Mouse (Mus musculus): ENCODE data around the gene Amz2.

Amz2 gene

GRCm38 (mm10) chr11:109421205-109421604 lies 4.5 kb upstream of the Amz2 start:
- DNase-seq (ENCODE audit: low spot score in 2 of 2) = no peak

- no peak for DNase-seq (ENCODE audit: low spot score in 2 of 2)
These were observed 3.5 kb upstream of the Amz2 start for GRCm38 (mm10) chr11:109422263-109422662.

DNA sequence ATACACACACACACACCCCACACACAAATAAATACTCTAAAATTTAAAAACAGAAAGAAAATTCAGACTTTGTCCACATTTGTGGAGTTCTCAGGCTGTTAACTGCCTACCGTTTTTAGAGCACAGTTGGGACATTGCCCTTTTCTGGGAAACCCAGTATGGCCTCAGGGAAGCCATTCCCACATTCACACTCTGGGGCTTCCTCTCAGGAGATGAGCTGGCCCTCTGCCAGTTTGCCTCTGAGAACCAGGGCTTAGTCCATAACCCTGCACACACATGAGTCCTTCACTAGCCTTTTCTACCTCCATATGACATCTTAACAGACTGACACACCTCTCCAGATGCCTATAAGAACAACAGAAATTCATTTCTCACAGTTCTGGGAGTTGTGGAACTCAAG lies 2.5 kb upstream of the Amz2 start:
- no peak for DNase-seq (ENCODE audit: low spot score in 2 of 2)

- no peak for DNase-seq (ENCODE audit: low spot score in 2 of 2)
These were observed 483 bp downstream of the Amz2 start for GRCm38 (mm10) chr11:109426272-109426586.

DNA sequence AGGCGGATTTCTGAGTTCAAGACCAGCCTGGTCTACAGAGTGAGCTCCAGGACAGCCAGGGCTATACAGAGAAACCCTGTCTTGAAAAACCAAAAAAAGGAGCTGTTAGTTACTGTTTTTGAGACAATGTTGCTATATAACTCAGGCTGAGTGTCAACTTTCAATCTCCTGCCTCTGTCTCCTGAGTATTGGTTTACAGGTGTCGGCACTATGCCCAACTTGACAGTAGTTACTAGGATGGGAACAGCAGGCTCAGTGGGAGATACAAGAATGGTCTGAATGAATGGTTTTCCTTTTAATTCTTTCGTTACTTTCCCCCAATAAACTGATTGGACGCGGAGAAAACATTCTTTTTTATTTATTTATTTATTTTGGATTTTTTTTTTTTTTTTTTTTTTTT lies 1.6 kb downstream of the Amz2 start:
- DNase-seq (ENCODE audit: low spot score in 2 of 2) = no peak

GRCm38 (mm10) chr11:109434233-109434798 lies 8.6 kb downstream of the Amz2 start:
- DNase-seq (ENCODE audit: low spot score in 2 of 2) = no peak

GRCm38 (mm10) chr11:109436889-109437288 lies 11.1 kb downstream of the Amz2 start:
- no peak for DNase-seq (ENCODE audit: low spot score in 2 of 2)

DNA sequence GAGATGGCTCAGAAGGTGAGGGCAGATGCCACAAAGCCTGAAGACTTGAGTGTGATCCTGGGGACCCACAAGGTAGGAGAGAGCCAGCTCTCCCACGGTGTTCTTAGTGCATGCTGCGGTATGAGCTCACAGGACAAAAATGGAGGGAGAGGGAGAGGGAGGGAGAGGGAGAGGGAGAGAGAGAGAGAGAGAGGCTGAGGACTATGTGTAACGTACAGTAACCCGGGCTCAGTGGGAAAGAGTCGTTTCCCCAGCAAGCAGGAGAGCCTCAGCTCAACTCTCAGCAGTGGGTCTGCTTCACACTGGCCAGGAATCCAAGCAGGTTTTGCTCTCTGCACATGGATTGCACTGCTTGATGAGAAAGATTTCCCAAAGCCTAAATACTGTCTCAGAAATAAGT lies 13.5 kb downstream of the Amz2 start:
- no peak for DNase-seq (ENCODE audit: low spot score in 2 of 2)

GRCm38 (mm10) chr11:109439829-109440340 lies 14.1 kb downstream of the Amz2 start:
- DNase-seq (ENCODE audit: low spot score in 2 of 2) = peak in 1 of 2 experiments; percentile 54

DNA sequence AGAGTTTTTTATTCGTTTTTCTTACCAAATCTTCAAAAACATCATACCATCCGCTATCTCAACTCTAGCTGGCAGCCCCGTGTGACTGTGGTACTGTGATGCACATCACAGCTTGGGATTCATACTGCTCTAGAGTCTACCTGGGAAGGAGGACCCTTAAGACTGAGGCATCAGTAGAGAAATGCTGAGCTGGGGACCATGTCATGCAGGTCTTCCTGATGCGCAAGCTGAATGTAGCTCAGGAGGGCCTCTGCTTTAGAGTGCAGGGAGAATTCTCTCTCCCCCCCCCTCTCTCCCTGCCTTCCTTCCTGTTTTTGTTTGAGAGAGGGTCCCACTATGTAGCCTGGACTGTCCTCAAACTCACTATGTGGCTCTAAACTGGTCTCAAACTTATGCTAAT lies 14.9 kb downstream of the Amz2 start:
- DNase-seq (ENCODE audit: low spot score in 2 of 2) = no peak

DNA sequence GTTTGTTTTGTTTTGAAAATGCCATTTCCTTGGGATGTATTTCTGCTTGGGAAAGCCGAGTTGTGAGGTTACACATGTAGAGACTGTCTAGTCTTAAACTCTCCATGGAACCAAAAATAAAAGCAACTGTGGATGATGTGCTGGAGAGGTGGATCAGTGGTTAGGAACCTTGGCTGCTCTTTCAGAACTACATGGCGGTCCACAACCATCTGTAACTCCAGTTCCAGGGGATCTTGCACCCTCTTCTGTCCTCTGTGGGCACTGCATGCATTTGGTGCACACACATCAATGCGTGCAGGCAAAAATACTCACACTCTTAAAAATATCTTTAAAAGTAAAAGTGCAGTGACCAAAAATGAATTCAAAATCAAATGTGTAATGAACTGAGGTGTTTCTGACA lies 15.4 kb downstream of the Amz2 start:
- no peak for DNase-seq (ENCODE audit: low spot score in 2 of 2)

DNA sequence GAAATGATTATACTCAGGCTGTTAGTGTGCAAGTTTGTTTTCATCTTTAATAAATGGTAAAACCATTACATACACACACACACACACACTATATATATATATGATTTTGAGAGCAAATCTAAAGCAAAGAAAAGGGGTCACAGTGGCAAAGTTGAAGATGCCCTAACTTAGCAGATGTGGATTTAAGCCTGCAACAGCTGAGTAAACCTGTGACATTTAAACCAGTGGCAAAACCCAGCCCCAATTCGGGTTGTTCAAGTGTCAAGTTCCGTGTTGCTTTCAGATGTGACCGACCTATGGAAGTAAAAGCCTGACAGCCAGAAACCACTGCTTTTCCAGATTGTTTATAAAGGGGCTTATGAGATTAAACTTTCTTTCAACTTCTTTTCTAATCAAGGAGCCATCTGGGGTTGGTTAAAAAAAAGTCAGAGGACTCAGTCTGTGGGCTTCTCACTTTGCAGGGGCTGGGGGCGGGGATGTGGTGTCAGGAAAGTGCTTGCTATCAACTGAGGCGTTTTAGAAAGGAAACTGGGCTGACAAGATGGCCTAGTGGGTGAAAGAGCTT lies 16.5 kb downstream of the Amz2 start:
- DNase-seq (ENCODE audit: low spot score in 2 of 2) = no peak

DNA sequence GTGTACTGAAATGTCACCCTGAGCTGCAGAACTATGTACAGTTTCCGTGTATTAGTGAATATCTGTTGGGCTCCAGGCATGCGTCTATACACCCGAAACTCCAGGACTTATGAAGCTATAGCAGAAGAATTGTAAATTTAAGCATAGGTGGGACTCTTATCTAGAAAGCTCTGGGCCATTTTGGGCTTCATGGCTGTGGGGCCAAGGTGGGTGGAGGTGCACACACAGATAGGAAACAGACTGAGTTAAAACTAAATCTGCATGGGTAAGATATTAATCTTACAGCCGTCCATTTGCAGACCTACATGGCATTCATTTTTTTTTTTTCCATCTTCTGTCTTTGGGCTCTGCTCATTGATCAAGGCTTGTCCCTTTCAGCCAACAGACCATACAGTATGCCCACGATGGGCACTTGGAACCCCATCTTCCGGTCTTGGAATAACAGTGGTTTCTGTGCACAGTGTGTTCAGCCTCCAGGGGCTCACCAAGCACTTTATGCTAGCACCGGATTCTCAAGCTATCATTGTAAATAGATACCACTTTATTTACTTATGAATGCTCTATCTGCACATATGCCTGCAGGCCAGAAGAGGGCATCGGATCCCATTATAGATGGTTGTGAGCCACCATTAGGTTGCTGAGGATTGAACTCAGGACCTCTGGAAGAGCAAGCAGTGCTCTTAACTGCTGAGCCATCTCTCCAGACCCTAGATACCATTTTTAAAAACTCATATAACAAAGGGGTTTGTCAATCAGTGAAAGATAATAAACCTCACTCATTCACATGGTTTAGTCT lies 17.9 kb downstream of the Amz2 start:
- no peak for DNase-seq (ENCODE audit: low spot score in 2 of 2)

DNA sequence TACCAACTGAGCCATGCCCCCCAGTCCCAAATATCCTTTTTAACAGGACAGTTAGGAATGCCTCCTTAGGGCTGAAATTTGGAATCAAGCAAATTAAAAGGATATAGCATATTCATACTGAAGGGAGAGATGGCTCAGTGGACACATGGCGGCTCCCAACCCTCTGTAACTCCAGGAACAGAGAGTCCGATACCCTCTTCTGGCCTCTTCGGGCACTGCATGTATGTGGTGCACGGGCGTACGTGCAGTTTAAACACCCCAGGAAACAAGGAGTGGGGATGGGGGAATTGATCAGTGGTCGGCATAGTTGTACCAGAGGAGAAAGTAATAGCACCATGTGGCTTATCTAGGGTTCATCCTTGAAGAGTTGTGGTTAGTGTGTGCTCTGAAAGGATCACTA lies 18.9 kb downstream of the Amz2 start:
- DNase-seq (ENCODE audit: low spot score in 2 of 2) = no peak

DNA sequence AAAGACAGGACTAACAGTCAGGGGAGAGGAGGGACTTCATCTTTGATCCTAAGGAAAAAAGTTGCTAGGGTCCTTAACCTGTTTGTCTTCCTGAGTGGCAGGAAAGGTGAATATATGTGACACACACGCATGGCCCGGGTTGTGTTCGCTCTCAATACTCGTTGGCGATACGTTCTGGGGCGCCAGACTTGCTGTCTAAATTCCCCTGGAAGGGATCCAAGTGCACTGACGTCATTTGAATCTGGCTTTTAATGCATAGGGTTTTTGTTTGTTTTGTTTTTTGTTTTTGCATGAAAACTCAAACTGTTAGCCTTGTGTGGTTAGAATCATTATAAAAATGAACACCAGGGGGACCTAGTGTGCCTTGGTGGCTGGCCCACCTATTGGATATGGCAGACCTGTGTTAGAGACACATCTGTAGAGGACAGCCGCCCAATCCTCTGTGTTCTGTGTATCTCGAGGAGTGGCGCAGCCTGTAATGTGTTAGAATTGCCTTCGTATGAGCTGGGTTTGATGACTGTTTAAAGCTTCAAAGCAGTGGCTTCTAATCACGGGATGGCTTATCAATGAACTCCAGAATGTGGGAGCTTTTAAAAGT lies 19.8 kb downstream of the Amz2 start:
- no peak for DNase-seq (ENCODE audit: low spot score in 2 of 2)

GRCm38 (mm10) chr11:109451169-109451568 lies 25.4 kb downstream of the Amz2 start:
- DNase-seq (ENCODE audit: low spot score in 2 of 2) = no peak

DNA sequence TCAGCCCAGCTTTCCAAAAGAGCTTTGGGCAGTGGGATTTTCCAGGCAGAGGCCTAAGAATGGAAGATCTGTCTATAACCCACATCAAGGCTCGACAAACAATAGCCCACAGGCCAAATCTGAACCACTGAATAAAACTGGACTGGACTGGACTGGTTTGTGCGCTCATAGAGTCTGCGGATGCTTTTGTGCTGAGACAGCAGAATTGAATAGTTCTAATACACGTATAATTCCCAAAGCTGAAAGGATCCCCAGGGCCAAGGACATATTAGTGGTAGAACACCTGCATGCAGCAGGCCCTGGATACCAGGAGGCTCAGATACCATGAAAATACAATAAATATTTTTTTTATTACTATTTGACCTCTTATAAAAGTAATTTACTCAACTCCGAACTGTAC lies 30.5 kb downstream of the Amz2 start:
- no peak for DNase-seq (ENCODE audit: low spot score in 2 of 2)

- DNase-seq (ENCODE audit: low spot score in 2 of 2) = no peak
These were observed 32.4 kb downstream of the Amz2 start for GRCm38 (mm10) chr11:109458165-109458564.

DNA sequence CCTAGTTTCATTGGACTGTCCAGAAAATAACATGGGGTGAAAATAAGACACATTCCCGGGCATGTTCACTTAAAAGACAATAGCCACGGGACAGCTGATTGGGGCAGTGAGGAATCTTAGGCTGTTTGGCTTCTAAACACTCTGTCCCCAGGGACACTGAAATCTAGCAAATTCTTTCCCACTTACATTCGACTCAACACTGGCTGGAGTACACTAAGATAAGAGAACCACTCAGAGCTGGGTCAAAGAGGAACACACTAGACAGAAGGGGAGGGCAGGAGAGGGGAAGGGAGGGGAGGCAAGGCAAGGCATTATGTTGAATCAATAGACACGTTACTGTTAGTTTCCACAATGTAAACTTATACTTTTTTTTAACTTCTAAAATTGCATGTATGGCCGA lies 34.8 kb downstream of the Amz2 start:
- DNase-seq (ENCODE audit: low spot score in 2 of 2) = no peak

DNA sequence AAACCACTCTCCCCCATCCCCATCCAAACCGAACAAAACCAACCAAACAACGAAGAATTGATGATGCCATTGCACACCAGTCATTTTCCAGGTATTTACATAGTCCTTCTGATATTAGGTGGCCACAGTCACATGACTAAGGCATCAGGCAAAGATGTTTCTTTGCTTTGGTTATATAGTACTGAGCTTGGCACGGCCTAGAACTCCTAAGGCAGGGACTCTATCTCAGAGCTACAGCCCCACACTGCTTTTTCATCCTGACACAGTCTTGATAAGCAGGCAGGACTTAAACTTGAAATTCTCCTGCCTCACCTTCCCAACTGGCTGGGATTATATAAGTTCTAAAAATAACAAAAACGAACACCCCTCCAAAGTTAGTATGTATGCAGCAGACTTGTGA lies 39.3 kb downstream of the Amz2 start:
- DNase-seq (ENCODE audit: low spot score in 2 of 2) = no peak

GRCm38 (mm10) chr11:109466987-109467386 lies 41.2 kb downstream of the Amz2 start:
- DNase-seq (ENCODE audit: low spot score in 2 of 2) = no peak

DNA sequence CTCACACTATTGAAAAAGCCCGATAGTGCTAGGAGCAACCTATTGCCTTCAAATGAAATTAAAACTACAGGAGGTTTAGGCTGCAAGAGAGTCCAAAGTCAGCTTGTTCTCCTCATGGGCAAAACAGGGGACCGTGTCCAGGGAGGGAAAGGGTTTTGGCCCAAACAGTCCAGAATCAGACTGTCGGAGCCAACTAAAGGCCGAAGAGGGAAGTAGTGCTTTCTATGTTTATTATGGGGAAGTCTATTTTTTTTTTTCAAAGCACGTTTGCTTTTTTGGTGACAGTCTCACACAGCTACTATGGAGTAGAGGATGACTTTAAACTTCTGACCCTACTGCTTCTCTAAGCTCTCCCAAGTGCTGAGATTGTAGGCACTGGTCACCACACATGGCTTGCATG lies 42.4 kb downstream of the Amz2 start:
- DNase-seq (ENCODE audit: low spot score in 2 of 2) = no peak

- no peak for DNase-seq (ENCODE audit: low spot score in 2 of 2)
These were observed 44.4 kb downstream of the Amz2 start for GRCm38 (mm10) chr11:109470170-109470569.
